10 mouse cellular contexts compared by ENCODE assay signal in the genomic region with DNA sequence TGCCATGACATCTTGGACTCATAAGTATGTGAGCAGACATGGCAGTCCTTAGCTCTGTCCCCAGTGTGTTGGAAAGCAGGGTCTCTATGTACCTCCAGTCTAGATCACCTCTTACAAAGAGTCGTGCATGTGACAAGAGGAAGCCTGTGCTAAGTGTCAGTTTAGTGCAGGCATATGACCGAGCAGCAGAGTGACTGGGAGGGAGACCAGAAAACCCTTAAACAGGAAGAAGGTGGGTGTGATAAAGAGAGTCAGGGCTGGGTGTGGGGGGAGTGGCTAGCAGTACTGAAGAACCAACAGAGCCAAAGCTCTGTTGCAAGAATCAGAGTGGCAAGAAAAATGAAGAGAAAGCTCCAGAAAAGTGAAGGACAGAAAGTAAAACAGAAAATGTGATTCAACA. TPM values are rescaled to one million over a fixed set of nuclear protein-coding genes. Genes with fewer than 3 reads are reported as not detected.
DNase-seq lines count a peak whose midpoint lies in the region; ATAC-seq lines count a peak whose summit lies in the region.
"Had no signal": no experiment of that assay in that cellular context is flagged by ENCODE, and none has a peak within 500 bp of the region (broad histone marks: within the 10 kb centered on the region; RNA-seq: fewer than 3 reads in every experiment).

No protein-coding gene starts in this region.

- ATAC-seq in granulocyte monocyte progenitor cell, adult 5-6 weeks (replicated peaks; ENCODE audit: poor library complexity, severe bottlenecking), result peak; percentile 93

- intact Hi-C loops in heart, postnatal 10 days (cut with DNase I), result no loop called here

- peak; percentile 92 for DNase-seq in heart, adult 11 months
- no peak for DNase-seq in heart, postnatal 10 days
- DNase-seq in lung, postnatal 36 days, result peak; percentile 55
- peak; percentile 78 for DNase-seq in thymus, postnatal 0 days (ENCODE audit: low spot score)
- no peak for DNase-seq in kidney, postnatal 36 days
- no peak for DNase-seq in frontal cortex, adult 2 months (ENCODE audit: extremely low spot score in 1 of 2, low spot score in 1 of 2)
- DNase-seq in layer of hippocampus, postnatal 25 days (ENCODE audit: extremely low spot score in 1 of 2, low spot score in 1 of 2), result no peak
- DNase-seq: cerebellum, postnatal 36 days; kidney, adult 11 months had no signal

RNA-seq across cellular contexts. Expression of a gene that starts 15.3 kb away (rescaled TPM):
- total RNA-seq in heart, postnatal 10 days (2021), result 1 to 10 TPM; 1.8 to 2.5 TPM
- total RNA-seq in granulocyte monocyte progenitor cell, adult 5-6 weeks (2014; fragmentation: Nextera tagmentation), result 0.23 and 0.28 TPM in 2 replicates
- total RNA-seq in granulocyte monocyte progenitor cell, adult 5-6 weeks (2017), result 0.72 and 0.82 TPM in 2 replicates
- polyA plus RNA-seq in thymus, postnatal 0 days (2015; fragmentation: Nextera tagmentation; extraction: Ambion mirVana), result 54.6 and 63.1 TPM in 2 replicates
- polyA plus RNA-seq in frontal cortex, adult 2 months (2012; rRNA removed), result 6.9 and 7.3 TPM in 2 replicates
- total RNA-seq in layer of hippocampus, postnatal 25 days (2021), result 10 to 100 TPM; 10.9 to 12.0 TPM

Comparison
In these comparisons a context has a peak if more than half of its experiments do, and no peak if none do; other contexts are left out.
1. DNase-seq: peak in heart, adult 11 months (single experiment), lung, postnatal 36 days (single experiment) and thymus, postnatal 0 days (single experiment); none in heart, postnatal 10 days (0 of 2), kidney, postnatal 36 days (0 of 2), frontal cortex, adult 2 months (0 of 2) and layer of hippocampus, postnatal 25 days (0 of 2).